Comparison of ENCODE assay signal across 8 mouse cellular contexts in the genomic region with DNA sequence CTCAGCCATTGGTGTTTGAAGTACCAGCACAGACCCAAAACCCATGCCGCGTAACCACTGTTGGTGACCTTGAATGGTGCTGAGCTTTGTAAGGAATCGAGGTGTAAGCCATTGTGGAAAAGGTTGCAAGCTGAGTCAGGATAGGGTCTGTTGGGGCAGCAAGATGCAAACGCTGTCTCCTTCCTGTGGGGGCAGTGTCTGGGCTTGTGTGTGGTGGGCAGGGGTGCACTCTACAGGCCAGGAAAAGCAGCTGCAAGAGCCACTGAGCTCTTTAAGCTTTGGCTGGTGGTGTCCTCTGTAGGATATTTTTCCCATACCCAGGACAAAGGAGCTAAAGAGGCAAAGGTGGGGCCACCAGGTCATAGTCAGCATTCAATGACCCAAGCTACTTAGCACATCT. TPM values are rescaled to one million over a fixed set of nuclear protein-coding genes. Genes with fewer than 3 reads are reported as not detected.
DNase-seq lines count a peak whose midpoint lies in the region; ATAC-seq and TF ChIP-seq lines count a peak whose summit lies in the region.

No protein-coding gene starts in this region.

- H3K9me3 ChIP-seq in forebrain, embryonic 12.5 days: no peaks in the 10 kb centered on the region

- DNase-seq in kidney, adult 2 months: peak; percentile 30
- no peak for DNase-seq in kidney, adult 8-10 months
- peak; percentile 78 for DNase-seq in MN1 (ENCODE audit: low spot score)
- peak; percentile 65 to 78 for DNase-seq in kidney, postnatal 4 days
- DNase-seq in retina, embryonic 14.5 days (ENCODE audit: low spot score): peak; percentile 76
- no peak for DNase-seq in urinary bladder, adult 2 months (ENCODE audit: low spot score)

- no peak overlapping the region for H3K4me3 ChIP-seq in kidney, adult 2 months (ENCODE audit: insufficient read depth, low read depth, low read length)
- H3K4me3 ChIP-seq in forebrain, embryonic 12.5 days (replicated peaks): no peak overlapping the region

- no peak overlapping the region for H3K4me2 ChIP-seq in forebrain, embryonic 12.5 days

- peak; percentile 86; the same call in 1 of the 2 replicates for TF ChIP-seq CTCF in kidney, adult 2 months (conservative IDR thresholded peaks at IDR 0.05; ENCODE audit: insufficient read depth, insufficient read length, low read depth, low read length)

- no peaks in the 10 kb centered on the region for H3K36me3 ChIP-seq in kidney, adult 2 months (ENCODE audit: control insufficient read depth, insufficient read depth, low read length)
- peaks cover 50% of the 10 kb centered on the region for H3K36me3 ChIP-seq in forebrain, embryonic 12.5 days (replicated peaks)

- no peak overlapping the region for H3K9ac ChIP-seq in forebrain, embryonic 12.5 days

- peak; percentile 68 for ATAC-seq in forebrain, embryonic 12.5 days (ENCODE audit: low FRiP score)
- no peak for ATAC-seq in cerebellum, adult (ENCODE audit: insufficient number of reproducible peaks, low FRiP score, low TSS enrichment)

- no peaks in the 10 kb centered on the region for H3K27me3 ChIP-seq in kidney, adult 2 months (replicated peaks; ENCODE audit: control insufficient read depth, insufficient read depth, low read length)
- H3K27me3 ChIP-seq in forebrain, embryonic 12.5 days: no peaks in the 10 kb centered on the region

- H3K4me1 ChIP-seq in kidney, adult 2 months (ENCODE audit: control insufficient read depth, insufficient read depth, low read length): no peaks in the 10 kb centered on the region
- H3K4me1 ChIP-seq in forebrain, embryonic 12.5 days: peaks cover 3% of the 10 kb centered on the region

- H3K27ac ChIP-seq in kidney, adult 2 months (ENCODE audit: insufficient read depth, low read depth, low read length): no peak overlapping the region
- peak overlapping the region; percentile 8; the same call in 1 of the 2 replicates for H3K27ac ChIP-seq in forebrain, embryonic 12.5 days

- TF ChIP-seq POLR2A in kidney, adult 2 months (IDR thresholded peaks at IDR 0.05; ENCODE audit: low read depth, low read length): no peak

- WGBS in kidney, adult 2 months: 42% methylated on average over 4 of the region's 4 CpGs
- 43% methylated on average over 4 of the region's 4 CpGs for WGBS in forebrain, embryonic 12.5 days

RNA-seq across cellular contexts. Expression of gene Tcp11, which starts 32.0 kb away (rescaled TPM):
- 1.4 and 2.5 TPM in 2 replicates for polyA plus RNA-seq in kidney, adult 2 months (2012; rRNA removed)
- polyA plus RNA-seq in forebrain, embryonic 12.5 days (2016; fragmentation: Nextera tagmentation; extraction: Ambion mirVana): 1.1 and 1.6 TPM in 2 replicates
- polyA plus RNA-seq in urinary bladder, adult 2 months (2012; rRNA removed): 0.19 and 0.43 TPM in 2 replicates

Comparison
In these comparisons a context has a peak if more than half of its experiments do, and no peak if none do; other contexts are left out.
1. DNase-seq: peak in kidney, adult 2 months (single experiment), MN1 (single experiment), kidney, postnatal 4 days (2 of 2) and retina, embryonic 14.5 days (single experiment); none in kidney, adult 8-10 months (0 of 2) and urinary bladder, adult 2 months (single experiment).